Mouse (Mus musculus): Measurements from ENCODE around the gene Stk38l.
"Not testable (repeated sequence)": the region's sequence is repeated elsewhere in the genome, so short reads cannot be mapped to it uniquely, and the experiment has no call there.

Stk38l gene

DNA sequence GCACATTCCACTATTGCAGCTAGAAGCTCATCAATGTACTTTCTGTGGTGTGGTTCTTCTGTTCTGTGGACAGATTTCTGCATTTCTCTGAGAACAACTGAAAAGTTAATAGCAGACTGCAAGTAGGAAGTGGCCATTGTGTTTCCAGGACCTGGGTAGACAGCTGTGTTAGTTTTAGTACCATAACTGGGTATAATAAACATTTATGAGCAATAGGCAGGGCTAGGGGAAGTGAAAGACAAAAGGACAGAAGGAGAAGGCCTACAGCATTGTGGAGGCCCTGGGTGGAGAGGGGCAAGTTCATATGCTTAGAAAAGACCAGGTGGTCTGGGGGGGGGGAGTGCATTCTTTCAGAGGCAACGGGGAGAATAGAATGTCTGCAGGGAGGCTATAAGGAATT is 8.8 kb downstream of the Stk38l start:
- no peak for DNase-seq (ENCODE audit: low spot score)

DNA sequence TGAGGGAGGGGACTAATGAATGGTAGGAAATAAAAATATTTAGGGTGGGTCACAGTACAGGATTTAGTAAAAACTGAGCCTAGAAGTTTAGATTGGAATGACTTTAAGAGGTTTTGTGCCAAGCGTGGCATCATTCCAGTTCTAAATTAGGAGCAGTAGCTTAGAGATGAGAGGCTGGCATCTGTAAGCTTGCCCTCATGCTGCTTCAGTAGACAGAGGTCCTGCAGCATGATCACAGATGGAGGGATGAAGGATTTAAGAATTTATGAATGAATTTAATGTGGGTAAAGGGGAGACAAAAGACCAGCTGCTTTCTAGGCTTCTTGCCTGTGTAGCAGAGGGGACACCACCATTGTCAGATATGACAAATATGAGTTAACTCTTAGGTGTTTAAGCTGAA is 14.1 kb downstream of the Stk38l start:
- no peak for DNase-seq (ENCODE audit: low spot score)

DNA sequence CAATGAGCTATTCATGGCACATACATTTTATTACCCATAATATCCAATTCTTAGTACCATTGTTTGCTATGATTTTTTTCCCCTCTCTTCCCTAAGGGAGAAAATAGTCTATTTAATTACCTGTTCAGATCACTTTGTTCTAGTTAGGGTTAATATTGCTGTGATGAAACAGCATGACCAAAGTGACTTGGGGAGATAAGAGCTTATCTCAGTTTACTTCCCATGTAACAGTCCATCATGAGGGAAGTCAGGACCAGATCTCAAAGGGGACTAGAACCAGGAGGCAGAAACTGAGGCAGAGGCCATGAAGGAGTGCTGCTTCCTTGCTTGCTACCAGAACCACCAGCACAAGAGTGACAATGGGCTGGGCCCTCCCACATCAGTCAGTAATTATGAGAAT is 15.9 kb downstream of the Stk38l start:
- no peak for DNase-seq (ENCODE audit: low spot score)

DNA sequence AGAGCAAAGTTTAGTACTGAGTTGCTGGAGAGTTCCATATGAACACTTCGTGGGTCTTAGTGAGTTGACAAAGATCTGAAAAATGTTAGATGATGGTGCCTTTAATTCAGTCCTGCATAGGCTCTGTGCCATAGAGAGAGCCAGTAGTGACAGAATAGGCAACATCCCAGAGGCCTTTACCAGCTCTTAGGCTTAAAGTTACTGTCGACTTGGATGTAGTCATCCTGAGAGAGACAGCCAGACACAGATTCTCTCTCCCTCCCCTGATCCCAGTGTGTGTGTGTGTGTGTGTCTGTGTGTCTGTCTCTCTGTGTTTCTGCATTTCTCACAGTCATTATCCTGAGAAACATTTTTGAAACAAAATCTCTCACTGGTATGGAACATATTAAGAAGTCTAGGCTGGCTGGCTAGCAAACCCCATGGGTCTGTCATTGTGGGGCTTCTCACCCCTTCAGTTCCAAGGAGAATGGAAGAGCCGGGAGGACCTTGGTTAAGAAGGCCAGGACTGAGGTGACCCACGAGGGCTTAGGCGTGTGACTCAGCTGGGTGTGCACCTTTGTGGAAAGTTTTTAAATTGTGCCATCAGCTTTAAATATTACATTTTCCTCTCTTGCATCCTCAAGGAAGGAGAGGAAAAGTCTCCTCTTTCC is 17.3 kb downstream of the Stk38l start:
- no peak for DNase-seq (ENCODE audit: low spot score)

DNA sequence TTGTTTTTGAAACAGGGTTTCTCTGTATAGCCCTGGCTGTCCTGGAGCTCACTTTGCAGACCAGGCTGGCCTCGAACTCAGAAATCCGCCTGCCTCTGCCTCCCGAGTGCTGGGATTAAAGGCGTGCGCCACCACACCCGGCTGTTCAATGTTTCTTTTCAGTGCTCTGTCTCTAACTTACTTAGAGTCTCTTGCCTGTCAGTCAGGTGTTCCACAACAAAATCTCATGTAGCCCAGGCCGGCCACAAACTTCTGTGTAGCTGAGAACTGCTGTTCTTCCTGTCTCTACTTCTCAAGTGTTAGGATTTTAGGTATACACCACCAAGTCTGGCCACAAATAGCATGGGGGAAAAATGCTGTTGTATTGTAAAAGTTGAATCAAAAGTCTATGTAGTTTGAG is 19.5 kb downstream of the Stk38l start:
- not testable (repeated sequence) for DNase-seq (ENCODE audit: low spot score)

DNA sequence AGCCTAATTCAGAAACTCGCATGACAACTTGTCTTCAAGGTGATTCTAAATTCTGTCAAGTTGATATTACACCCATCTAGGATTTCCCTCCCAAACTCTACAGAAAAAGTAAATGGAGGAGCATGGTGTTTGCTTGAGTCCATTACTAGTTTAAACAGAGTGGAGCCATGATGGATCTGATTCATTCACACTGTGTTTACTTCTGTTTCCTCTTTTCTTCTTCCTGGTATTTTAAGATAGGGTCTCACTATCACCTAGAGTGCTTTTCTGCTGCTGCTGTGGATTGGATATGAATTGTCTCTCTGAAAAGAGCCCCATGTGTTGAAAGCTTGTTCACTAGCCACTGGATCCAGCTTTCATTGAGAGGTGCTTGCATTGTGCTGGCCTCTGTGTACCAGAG is 20.4 kb downstream of the Stk38l start:
- DNase-seq (ENCODE audit: low spot score): no peak

DNA sequence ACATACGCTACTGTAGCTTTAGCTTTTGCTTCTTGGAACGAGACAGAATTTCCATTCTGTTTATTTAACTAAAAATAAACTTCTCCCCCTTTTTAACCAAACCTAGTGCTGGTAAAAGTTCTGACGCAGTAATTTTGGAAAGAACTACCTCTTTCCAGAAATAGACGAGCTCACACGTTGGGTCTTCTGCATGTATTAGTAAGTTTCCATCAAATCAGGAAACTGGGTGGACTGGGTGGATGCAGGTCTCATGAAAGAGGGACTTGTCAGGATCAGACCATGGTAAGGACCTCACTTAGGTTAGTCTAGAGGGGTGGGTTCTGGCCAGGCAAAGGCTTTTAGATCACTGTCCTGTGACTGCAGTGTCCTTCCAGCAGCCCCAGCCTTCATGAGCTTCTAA is 21.8 kb downstream of the Stk38l start:
- no peak for DNase-seq (ENCODE audit: low spot score)

DNA sequence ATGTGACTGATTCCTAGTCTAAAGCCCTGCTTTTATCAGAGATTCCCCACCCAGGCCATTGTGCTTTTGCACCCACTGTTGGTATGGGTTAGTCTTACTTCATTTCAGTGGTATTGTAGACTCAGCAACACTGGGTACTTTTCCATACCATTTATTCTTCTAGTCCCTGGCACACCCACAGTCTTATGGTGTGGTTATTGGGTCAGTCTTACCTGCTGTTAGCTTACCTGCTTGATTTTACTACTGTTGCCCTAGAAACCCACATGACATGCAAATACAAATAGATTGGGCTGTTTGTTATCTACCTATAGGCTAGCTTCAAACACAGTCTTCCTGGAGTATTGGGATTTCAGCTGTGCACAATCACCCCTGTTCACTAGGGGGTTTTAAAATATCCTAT is 22.3 kb downstream of the Stk38l start:
- no peak for DNase-seq (ENCODE audit: low spot score)

DNA sequence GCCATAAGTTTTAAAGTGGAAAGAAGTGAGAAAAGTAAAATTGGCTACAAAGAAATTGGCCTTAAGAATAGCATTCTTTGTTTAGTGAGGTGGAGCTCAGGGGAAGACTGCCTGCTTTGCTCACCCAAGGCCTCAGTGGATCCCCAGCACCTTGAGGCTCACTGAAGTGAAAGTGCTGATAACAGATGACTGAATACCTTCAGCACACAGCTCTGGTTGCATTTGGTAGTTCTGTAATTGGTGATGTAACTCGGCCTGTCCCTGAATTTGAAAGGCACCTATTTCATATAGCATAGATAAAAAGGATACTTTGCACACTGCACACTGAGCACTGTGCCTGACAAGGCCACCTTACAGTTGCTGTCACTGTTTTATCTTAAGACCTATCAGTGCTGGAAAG is 23.5 kb downstream of the Stk38l start:
- DNase-seq (ENCODE audit: low spot score): no peak

DNA sequence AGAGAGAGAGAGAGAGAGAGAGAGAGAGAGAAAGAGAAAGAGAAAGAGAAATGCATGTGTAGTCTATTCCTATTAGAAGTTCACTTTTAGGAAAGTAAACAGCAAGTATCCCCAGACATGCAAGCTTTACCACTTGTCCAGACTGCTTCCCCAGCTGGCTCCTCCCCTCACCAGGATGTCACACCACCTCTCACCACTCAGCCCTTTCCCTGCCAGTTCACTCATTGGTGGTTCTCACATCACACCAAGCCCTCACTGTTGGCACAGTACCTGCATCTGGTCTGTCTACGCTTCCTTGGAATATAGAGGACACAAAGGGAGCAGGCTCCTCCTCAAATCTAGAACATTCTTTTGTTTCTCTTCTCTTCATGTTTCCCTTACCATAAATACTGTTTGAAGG is 26.9 kb downstream of the Stk38l start:
- peak; percentile 41 for DNase-seq (ENCODE audit: low spot score)

DNA sequence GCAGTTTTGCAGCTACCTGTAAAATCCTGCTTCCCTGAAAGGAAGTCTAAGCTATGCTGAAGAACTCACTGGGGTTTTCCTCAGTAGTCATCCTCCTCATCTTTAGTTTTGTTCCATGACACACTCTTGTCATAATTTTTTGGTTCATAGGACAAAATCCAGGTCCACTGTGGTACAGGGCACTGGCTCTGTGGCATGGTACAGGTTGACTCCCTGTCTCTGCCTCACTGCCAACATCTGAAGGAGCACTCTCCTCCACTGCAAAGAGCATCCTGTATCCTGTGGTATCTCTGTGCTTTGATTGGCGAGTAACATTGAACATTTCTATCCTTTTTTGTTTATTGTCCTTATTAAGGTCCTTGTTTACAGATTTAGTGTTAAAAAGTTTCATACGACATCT is 27.4 kb downstream of the Stk38l start:
- DNase-seq (ENCODE audit: low spot score): no peak

DNA sequence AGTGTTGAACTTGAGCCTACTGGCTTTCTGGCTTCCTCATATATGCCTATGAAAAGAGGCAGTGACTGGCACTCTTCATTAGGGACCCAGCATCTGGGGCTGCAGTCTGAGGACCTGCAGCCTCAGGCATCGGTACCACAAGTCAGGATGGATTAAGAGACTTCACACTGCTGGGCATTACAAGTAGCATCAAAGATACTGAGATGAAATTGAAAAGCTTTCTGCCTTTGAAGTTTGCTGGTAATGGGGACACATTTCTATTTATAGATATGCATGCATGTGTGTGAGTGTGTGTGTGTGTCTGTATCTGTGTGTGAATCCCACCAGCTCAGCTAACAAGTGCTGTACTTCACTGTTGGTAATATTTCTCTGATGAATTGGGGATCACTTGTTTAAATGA is 27.8 kb downstream of the Stk38l start:
- DNase-seq (ENCODE audit: low spot score): no peak

DNA sequence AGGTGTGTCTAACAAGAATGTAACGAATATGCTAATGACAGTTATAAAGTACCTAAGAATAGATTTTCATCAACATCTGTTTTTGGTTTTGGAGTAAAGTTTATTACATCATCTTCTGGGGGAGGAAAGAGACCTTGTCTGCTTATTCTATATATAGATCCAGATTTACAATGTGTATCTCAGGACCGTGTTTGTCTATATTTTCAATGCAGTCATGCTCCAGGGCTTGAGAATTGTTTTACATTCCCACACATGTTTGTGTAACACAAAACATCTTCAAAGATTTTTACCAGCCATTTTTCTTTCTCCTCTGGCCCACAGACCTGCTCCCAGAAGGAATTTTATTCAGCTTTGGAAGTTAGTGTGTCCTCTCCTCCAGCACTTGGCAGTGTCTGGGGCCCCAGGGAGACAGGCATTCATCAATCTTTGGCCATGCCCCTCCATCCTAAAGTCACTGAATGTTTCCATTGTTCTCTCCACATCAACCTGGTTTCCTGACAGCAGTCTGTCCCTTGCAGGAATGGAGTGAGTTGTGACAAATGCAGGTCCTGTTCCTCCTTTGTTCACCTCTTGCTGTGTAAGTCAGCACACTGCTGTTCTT is 28.9 kb downstream of the Stk38l start:
- DNase-seq (ENCODE audit: low spot score): no peak

DNA sequence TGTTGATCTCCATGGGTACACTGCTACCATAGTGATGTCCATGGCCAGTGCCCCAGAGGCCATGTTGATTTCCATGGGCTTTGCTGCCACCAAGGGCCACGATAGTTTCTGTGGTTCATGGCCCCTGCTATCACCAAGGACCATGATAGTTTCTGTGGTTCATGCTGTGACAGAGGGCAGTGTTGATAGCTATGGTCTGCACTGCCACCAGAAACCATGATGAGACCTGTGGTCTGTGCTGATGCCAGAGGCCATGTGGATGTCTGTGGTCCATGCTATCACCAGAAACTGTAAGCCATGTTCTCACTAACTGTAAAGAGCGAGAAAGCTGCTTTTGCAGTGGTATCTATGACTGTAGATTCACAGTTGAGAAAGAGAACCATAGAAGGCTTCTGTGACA is 30.3 kb downstream of the Stk38l start:
- no peak for DNase-seq (ENCODE audit: low spot score)

DNA sequence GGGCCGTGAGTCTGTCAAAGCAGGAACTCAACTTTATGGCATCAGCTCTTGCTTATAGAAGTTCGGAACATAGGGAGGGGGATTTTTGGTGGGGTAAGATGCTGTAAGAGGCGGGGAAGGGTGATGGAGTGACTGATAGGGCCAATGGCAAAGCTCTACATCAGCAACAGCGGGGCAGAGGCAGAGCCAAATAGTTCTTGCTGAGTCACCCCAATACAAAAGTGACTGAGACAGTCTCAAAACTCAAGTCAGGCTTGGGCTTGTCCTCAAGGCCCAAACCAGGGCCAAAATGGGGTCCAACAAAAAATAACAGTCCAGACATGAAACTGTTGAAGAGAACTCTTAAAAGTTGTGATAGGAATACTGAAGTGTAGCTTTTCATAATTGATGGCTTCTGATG is 30.9 kb downstream of the Stk38l start:
- DNase-seq (ENCODE audit: low spot score): no peak

DNA sequence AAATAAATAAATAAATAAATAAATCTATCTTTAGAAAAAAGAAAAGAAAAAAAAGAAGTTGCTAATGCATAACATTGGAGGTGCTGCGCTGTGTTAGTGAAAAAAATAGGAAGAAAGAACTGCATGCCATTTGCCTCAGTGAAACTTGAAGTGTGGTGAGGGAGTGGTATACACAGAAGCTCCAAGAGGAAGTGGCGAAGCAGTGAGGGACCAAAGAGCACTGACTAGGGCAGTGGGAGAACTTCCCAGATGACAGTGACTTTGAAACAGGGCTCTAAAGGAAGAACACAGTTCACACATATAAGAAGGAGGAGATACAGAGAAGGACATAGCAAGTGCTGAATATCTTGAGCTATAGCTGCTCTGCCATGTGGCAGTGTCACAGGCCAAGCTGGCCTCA is 34.2 kb downstream of the Stk38l start:
- DNase-seq (ENCODE audit: low spot score): no peak

DNA sequence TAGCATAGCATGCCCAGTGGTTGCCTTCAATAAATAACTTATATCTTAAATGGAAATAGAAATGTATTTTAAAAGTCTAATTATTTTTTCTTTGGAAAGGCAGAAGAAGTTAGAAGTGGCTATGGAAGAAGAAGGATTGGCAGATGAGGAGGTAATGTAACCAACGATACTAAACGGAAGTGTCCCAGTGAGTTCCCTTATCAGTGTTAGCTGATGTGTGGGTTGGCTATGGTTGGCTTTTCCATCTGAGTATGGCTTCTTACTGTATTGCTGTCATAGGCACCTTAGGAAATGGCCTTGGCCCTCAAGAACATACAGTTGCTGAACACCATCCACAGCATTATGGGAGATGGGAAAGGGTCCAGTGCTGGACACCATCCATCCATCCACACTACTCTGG is 35.2 kb downstream of the Stk38l start:
- no peak for DNase-seq (ENCODE audit: low spot score)

DNA sequence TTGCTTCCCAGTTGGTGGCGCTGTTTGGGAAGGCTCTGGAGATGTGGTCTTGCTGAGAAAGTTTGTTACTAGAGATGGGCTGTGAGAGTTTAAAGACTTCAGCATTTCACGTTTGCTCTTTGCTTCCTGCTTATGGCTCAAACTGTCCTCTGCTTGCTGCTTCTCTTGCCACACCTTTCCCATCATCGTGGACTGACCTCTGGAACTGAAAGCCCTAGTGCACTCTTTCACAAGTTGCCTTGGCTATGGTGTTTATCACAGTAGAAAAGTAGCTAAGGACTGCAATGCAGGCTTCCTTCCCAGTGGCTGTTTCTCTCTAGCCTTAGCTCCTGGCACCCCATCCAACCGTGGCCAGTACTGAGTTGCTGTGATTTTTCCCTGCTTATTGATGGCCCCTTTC is 35.9 kb downstream of the Stk38l start:
- no peak for DNase-seq (ENCODE audit: low spot score)

DNA sequence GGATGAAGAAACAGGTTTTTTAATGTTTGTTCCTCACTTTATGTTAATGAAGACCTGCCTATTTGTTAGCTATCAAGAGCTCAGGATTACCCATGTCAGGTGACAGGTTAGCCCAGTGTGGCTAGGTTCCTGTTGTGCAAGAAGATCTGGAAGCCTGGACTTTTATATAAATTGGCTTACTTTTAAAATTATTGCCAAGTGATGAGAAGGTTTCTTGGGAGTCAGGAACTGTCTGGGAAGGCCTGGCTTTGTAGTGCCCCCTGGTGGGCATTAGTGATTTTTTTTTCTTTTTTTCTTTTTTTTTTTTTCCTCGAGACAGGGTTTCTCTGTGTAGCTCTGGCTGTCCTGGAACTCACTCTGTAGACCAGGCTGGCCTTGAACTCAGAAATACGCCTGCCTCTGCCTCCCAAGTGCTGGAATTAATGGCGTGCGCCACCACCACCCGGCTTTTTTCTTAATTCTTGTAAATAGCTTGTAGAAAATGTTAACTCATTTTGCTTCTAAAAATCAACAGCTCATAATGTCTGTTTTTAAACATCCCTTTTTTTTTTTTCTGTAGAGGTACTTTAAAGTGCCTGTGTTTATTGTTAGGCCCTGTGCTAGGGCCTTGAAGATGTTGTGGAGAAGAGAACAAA is 37.6 kb downstream of the Stk38l start:
- no peak for DNase-seq (ENCODE audit: low spot score)

DNA sequence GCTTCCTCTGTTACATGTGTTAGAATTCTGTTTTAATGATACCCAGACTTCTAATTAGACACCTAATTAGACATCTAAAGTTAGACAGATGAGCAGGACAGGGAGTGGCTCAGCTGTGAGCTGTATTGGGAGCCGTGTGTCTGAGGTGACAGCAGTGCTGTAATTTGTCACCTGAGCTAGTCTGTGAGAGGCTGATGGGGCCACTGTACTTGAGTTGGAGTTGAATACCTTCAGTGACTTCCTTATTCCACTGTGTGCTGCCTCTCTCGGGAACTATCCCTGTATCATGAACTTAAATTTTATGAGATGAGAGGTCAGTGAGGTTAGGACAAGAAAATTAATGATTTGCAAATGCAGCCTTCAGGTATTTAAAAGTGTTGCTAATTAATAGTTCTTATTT is 39.8 kb downstream of the Stk38l start:
- DNase-seq (ENCODE audit: low spot score): no peak

DNA sequence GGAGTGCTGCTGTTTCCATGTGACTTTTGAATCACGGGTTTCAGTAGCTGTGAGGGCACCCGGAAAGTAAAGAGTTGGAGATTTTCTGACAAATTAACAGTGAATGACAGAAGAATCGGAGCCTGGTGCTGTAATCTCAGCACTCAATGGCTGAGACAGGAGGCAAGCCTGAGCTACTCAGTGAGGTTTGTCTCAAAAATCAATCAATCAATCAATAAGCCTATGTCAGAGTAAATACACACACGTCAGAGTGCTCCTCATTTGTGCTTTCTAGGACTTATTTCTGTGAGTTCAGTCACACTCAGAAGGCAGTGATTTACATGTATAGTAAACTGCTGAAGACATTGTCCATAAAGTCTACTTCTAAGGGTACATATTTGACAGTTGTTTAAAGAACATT is 40.5 kb downstream of the Stk38l start:
- DNase-seq (ENCODE audit: low spot score): no peak

DNA sequence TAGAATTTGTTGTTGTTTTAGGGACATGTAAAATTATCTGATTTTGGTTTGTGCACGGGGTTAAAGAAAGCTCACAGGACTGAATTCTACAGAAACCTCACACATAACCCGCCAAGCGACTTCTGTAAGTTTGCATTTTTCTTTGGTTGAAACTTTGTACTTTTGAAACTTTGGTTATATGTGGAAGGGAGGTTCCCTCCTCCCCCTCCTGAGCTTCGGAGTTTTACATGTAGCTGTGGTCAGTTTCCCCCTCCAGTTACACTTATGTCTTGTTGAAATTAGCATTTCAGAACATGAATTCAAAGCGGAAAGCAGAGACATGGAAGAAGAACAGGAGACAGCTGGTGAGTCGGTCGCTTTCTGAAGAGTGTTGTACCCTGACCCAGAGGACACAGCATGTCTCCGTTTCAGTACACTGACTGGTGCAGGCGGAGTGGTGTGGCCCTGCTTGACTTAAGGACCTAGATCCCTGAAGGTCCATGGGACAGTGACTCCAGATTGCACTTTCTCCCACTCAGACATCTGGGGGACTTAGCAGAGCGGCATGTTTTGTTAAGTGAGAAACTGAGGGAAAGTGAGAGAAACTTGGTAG is 44.1 kb downstream of the Stk38l start:
- DNase-seq (ENCODE audit: low spot score): no peak

DNA sequence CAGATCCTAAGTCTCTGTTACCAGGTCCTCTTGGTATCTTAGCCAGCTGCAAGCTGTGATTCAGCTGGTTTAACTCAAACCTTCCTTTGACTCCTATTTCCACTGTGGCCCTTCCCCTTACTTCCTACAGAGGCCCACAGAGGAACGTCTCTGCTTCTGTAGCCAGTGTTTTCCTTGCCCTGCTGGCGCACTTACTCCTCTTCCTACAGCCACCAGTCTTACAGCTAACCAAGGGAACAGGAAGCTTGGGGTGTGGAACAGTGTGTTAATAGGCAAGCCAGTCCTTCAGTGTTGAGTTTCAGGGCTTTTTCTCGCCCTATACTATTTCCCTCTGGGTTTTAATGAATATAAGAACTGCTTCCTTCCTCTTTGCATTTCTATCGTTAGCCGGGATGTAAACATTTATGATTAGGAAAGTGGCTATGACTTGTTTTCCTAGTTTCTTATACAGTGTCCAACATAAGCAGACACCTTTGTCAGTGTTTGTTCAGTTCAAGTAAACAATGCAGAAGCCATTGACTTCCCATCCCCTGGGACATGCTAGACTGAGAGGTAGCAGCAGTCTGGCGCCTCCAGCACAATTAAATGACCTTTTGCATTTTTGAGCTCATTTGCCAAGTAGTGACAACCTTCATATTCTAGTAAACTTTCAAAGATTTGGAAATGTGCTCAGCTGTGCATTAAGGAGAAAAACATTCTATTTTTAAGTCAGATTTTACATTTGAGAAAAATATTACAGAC is 45.4 kb downstream of the Stk38l start:
- no peak for DNase-seq (ENCODE audit: low spot score)

All from urinary bladder, postnatal 14 days (tissue).